Mouse (Mus musculus): ENCODE results near the gene Zranb3.
"Not testable (repeated sequence)": the region's sequence is repeated elsewhere in the genome, so short reads cannot be mapped to it uniquely, and the experiment has no call there.

Zranb3 gene

GRCm38 (mm10) chr1:128060655-128061344 lies 42.0 kb downstream of the Zranb3 start:
- DNase-seq (ENCODE audit: low spot score) = no peak

- no peak for DNase-seq (ENCODE audit: low spot score)
Measured at GRCm38 (mm10) chr1:128058625-128059024, 44.2 kb downstream of the Zranb3 start.

- no peak for DNase-seq (ENCODE audit: low spot score)
Measured at GRCm38 (mm10) chr1:128057269-128057668, 45.6 kb downstream of the Zranb3 start.

GRCm38 (mm10) chr1:128046920-128047319 lies 55.9 kb downstream of the Zranb3 start:
- DNase-seq (ENCODE audit: low spot score) = no peak

- no peak for DNase-seq (ENCODE audit: low spot score)
Measured at GRCm38 (mm10) chr1:128046455-128046854, 56.4 kb downstream of the Zranb3 start.

- no peak for DNase-seq (ENCODE audit: low spot score)
Measured at GRCm38 (mm10) chr1:128044181-128044580, 58.7 kb downstream of the Zranb3 start.

- DNase-seq (ENCODE audit: low spot score) = no peak
Measured at GRCm38 (mm10) chr1:128036296-128036695, 66.6 kb downstream of the Zranb3 start.

GRCm38 (mm10) chr1:128032123-128032522 lies 70.7 kb downstream of the Zranb3 start:
- DNase-seq (ENCODE audit: low spot score) = no peak

- DNase-seq (ENCODE audit: low spot score) = no peak
Measured at GRCm38 (mm10) chr1:128031524-128031923, 71.3 kb downstream of the Zranb3 start.

- no peak for DNase-seq (ENCODE audit: low spot score)
Measured at GRCm38 (mm10) chr1:128024363-128025114, 78.3 kb downstream of the Zranb3 start.

- DNase-seq (ENCODE audit: low spot score) = no peak
Measured at GRCm38 (mm10) chr1:128020001-128020770, 82.7 kb downstream of the Zranb3 start.

GRCm38 (mm10) chr1:128016035-128016492 lies 86.8 kb downstream of the Zranb3 start:
- DNase-seq (ENCODE audit: low spot score) = peak; percentile 23

- peak; percentile 24 for DNase-seq (ENCODE audit: low spot score)
Measured at GRCm38 (mm10) chr1:128013698-128014386, 89.0 kb downstream of the Zranb3 start.

- no peak for DNase-seq (ENCODE audit: low spot score)
Measured at GRCm38 (mm10) chr1:128009751-128010150, 93.1 kb downstream of the Zranb3 start.

GRCm38 (mm10) chr1:128006042-128006600 lies 96.7 kb downstream of the Zranb3 start:
- not testable (repeated sequence) for DNase-seq (ENCODE audit: low spot score)

- DNase-seq (ENCODE audit: low spot score) = no peak
Measured at GRCm38 (mm10) chr1:128004371-128004720, 98.5 kb downstream of the Zranb3 start.

- no peak for DNase-seq (ENCODE audit: low spot score)
Measured at GRCm38 (mm10) chr1:128003712-128004370, 99.0 kb downstream of the Zranb3 start.

- no peak for DNase-seq (ENCODE audit: low spot score)
Measured at GRCm38 (mm10) chr1:128002159-128002558, 100.7 kb downstream of the Zranb3 start.

GRCm38 (mm10) chr1:128000931-128001330 lies 101.9 kb downstream of the Zranb3 start:
- DNase-seq (ENCODE audit: low spot score) = not testable (repeated sequence)

GRCm38 (mm10) chr1:127993892-127994291 lies 109.0 kb downstream of the Zranb3 start:
- no peak for DNase-seq (ENCODE audit: low spot score)
